Mouse (Mus musculus): ENCODE results near the gene Rxfp2.

Gene Rxfp2

GRCm38 (mm10) chr5:150046438-150046837 lies 28.0 kb downstream of the Rxfp2 start:
- no peak for DNase-seq

- DNase-seq = no peak
Observed at GRCm38 (mm10) chr5:150049946-150050345, 31.5 kb downstream of the Rxfp2 start.

GRCm38 (mm10) chr5:150051828-150052227 lies 33.4 kb downstream of the Rxfp2 start:
- DNase-seq = no peak

- DNase-seq = no peak
Observed at GRCm38 (mm10) chr5:150053294-150053693, 34.8 kb downstream of the Rxfp2 start.

GRCm38 (mm10) chr5:150053956-150054355 lies 35.5 kb downstream of the Rxfp2 start:
- no peak for DNase-seq

GRCm38 (mm10) chr5:150055322-150055721 lies 36.8 kb downstream of the Rxfp2 start:
- no peak for DNase-seq

GRCm38 (mm10) chr5:150056056-150056455 lies 37.6 kb downstream of the Rxfp2 start:
- no peak for DNase-seq

- DNase-seq = no peak
Observed at GRCm38 (mm10) chr5:150058845-150059244, 40.4 kb downstream of the Rxfp2 start.

- no peak for DNase-seq
Observed at GRCm38 (mm10) chr5:150059466-150059865, 41.0 kb downstream of the Rxfp2 start.

GRCm38 (mm10) chr5:150061086-150061485 lies 42.6 kb downstream of the Rxfp2 start:
- DNase-seq = no peak

GRCm38 (mm10) chr5:150064286-150064685 lies 45.8 kb downstream of the Rxfp2 start:
- no peak for DNase-seq

GRCm38 (mm10) chr5:150070086-150070485 lies 51.6 kb downstream of the Rxfp2 start:
- no peak for DNase-seq

- DNase-seq = no peak
Observed at GRCm38 (mm10) chr5:150071738-150072137, 53.3 kb downstream of the Rxfp2 start.

GRCm38 (mm10) chr5:150079866-150080797 lies 61.7 kb downstream of the Rxfp2 start:
- no peak for DNase-seq

GRCm38 (mm10) chr5:150082696-150083095 lies 64.2 kb downstream of the Rxfp2 start:
- DNase-seq = no peak

- no peak for DNase-seq
Observed at GRCm38 (mm10) chr5:150083190-150083589, 64.7 kb downstream of the Rxfp2 start.

- DNase-seq = peak; percentile 33
Observed at GRCm38 (mm10) chr5:150097620-150098019, 79.1 kb downstream of the Rxfp2 start.

- DNase-seq = no peak
Observed at GRCm38 (mm10) chr5:150098754-150099153, 80.3 kb downstream of the Rxfp2 start.

GRCm38 (mm10) chr5:150101789-150102188 lies 83.3 kb downstream of the Rxfp2 start:
- DNase-seq = no peak

- DNase-seq = no peak
Observed at GRCm38 (mm10) chr5:150106358-150106757, 87.9 kb downstream of the Rxfp2 start.

- DNase-seq = no peak
Observed at GRCm38 (mm10) chr5:150111236-150111635, 92.8 kb downstream of the Rxfp2 start.

GRCm38 (mm10) chr5:150114007-150114406 lies 95.5 kb downstream of the Rxfp2 start:
- DNase-seq = no peak

- no peak for DNase-seq
Observed at GRCm38 (mm10) chr5:150114778-150115177, 96.3 kb downstream of the Rxfp2 start.

- no peak for DNase-seq
Observed at GRCm38 (mm10) chr5:150115271-150116092, 97.0 kb downstream of the Rxfp2 start.

Measured in cerebellum, adult 8-10 months (tissue).